Mouse (Mus musculus) heart, adult 11 months (tissue): Measurements from ENCODE around the gene Gm3685.
"Not testable (repeated sequence)": the region's sequence is repeated elsewhere in the genome, so short reads cannot be mapped to it uniquely, and the experiment has no call there.

Experiments
- DNase-seq: peaks from one replicate; pipeline ENCODE4 v3.0.0; 2022

The Gm3685 gene

DNA sequence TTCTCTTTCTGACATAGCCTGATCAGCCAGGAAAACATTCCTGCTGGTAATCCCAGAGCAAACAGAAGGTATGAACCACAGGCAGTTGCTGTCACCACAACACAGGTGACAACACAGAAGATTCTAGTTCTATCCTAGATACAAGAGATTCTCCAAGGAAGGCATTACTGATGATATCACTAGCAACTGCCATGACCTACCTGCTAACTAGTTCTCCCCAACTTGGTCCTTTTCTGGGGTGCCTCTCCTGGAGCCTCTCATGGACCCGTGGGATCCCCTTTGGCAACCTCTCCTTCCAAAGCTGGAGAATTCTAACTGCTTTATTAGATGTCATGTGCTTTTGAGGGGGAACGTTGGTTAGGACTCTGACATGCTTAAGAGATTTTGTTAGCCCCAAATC lies at the start of gene Gm3685:
Gene Gm3685, minus strand, starts transcription at position 101 of the 400 bp plus-strand sequence.
- not testable (repeated sequence) for DNase-seq

DNA sequence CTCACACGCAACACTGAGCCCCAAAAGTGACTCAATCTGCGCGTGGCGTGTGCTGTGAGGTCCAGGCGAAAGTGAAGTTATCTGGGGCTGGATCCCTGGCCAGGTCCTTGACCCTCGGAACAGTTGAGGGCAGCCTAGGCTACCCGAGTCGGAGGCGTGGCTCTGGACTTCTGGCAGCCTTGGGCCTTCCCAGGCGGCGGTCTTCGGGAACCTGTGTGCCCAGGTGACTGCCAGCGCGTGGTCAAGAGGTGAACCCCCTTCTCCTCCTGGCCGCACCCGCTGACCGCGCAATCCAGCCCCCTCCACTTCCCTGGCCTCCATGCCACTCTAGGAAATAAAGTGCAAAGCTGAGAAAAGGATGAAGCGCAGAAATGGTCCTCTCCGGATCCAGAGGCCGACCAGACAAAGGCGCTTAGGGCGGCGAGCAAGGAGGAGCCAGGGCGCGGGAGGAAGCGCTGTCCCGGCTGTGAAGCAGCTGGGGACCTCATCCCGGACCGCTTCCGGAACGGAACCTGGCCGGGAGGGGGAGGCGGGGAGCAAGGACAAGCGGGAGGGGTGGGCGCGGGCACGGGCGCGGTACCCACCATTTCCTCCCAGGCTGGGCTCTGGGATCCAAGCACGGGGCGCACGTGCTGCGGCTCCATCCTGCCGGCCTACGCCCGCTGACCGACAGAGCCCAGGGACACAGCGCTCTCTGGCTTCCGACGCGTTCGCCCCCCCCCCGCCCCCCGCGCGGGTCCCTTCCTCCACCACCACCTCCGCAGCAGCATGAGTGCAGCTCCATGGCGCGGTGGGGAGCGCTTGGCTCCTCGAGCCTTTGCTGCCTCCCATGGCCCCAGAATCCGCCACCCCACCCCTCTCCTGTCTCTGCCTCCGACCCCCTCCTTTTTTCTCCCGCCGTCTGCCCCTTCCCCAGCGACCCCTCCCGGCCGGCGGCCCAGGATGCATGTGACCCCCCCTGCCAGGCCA lies 17.7 kb downstream of the Gm3685 start, which contains the start of gene Gm10406:
Gene Gm10406, minus strand, starts transcription at position 669 of the 969 bp plus-strand sequence.
- DNase-seq: peak; percentile 98

GRCm38 (mm10) chr14:7026274-7026673 lies 18.5 kb downstream of the Gm3685 start:
- DNase-seq: peak; percentile 74
